Mouse (Mus musculus): ENCODE measurements around the gene Gpd1l.

Gene Gpd1l

GRCm38 (mm10) chr9:114851419-114852190 lies 82.2 kb downstream of the Gpd1l start:
- DNase-seq (ENCODE audit: low read depth in 2 of 2, low spot score in 2 of 2), result no peak
